Mouse (Mus musculus) thymus, adult 2 months (tissue): ENCODE results near the gene Gpr37. TPM values are rescaled to one million over a fixed set of nuclear protein-coding genes. Genes with fewer than 3 reads are reported as not detected.

Experiments
- DNase-seq: peaks from one replicate; pipeline ENCODE4 v3.0.0; 2021
- H3K27ac ChIP-seq: fragments of 200-500 bp; 2 replicates; pipeline ENCODE4 v1.5.1; 2012; ENCODE audit warnings: low read length, control low read depth; ENCODE audit not compliant: control insufficient read depth, insufficient read depth
- H3K27me3 ChIP-seq: fragments of 200-500 bp; 2 replicates; pipeline ENCODE4 v1.6.1; 2012; ENCODE audit warnings: mild to moderate bottlenecking, low read length, moderate library complexity, mixed read lengths; ENCODE audit not compliant: control insufficient read depth, insufficient read depth
- H3K36me3 ChIP-seq: fragments of 200-500 bp; 2 replicates; pipeline ENCODE4 v1.6.1; 2012; ENCODE audit warnings: mild to moderate bottlenecking, low read length, moderate library complexity; ENCODE audit not compliant: control insufficient read depth, insufficient read depth
- H3K4me1 ChIP-seq: fragments of 200-500 bp; replicated peaks from 2 replicates; pipeline ENCODE4 v1.6.1; 2012; ENCODE audit warnings: low read length; ENCODE audit not compliant: control insufficient read depth, insufficient read depth
- H3K4me3 ChIP-seq: fragments of 200-500 bp; 2 replicates; pipeline ENCODE4 v1.5.1; 2012; ENCODE audit warnings: mild to moderate bottlenecking, low read length, control low read depth, moderate library complexity; ENCODE audit not compliant: control insufficient read depth, insufficient read depth
- CTCF ChIP-seq: fragments of 200-500 bp; IDR thresholded peaks from 2 replicates; pipeline ENCODE4 v1.5.1; 2012; ENCODE audit warnings: mild to moderate bottlenecking, control low read depth, low read length, moderate library complexity, borderline replicate concordance; ENCODE audit not compliant: control insufficient read depth, poor library complexity, insufficient read depth; ENCODE audit errors: extremely low read depth
- POLR2A ChIP-seq: fragments of 200-500 bp; IDR thresholded peaks from 2 replicates; pipeline ENCODE4 v1.6.1; 2012; ENCODE audit warnings: mild to moderate bottlenecking, low read length, control low read depth, moderate library complexity; ENCODE audit not compliant: control insufficient read depth, poor library complexity, insufficient read depth; ENCODE audit errors: extremely low read depth
- WGBS: fragments of 180-500 bp; shearing (Covaris S2); methylation state at CpG from one replicate; pipeline ENCODE4 v1.1.7; 2018; 5-methylcytosine and 5-hydroxymethylcytosine counted together
- polyA plus RNA-seq: library from polyadenylated mRNA; depleted of rRNA; stranded (reverse); fragments of >200 nt; gene quantifications from 2 replicates; pipeline ENCODE4 v1.2.3, GENCODE M21; 2012; rRNA removed

Gene Gpr37
- polyA plus RNA-seq, result 0.03 and 0.05 TPM in 2 replicates

DNA sequence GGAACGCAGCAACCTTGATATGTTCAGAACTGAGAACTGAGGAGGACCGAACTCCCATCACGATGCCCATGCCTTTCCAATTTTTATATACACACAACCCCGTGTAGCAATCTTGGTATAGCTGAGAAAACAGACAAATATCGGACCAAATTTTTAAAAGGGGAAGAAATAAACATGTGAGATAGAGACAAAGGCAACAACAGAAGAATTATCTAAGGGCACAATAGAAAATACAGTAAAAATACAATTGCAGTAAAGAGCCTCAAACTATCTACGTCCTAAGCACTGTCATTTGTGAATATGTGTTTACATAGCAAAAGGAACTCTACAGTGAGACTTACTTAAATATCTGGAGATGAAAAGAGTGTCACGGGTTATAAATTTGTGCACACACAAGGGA is at the start of gene Gpr37:
Gene Gpr37 (minus strand): TSS at position 101 of the 400 bp plus-strand sequence.
- TF ChIP-seq CTCF, result no peak
- TF ChIP-seq POLR2A, result no peak
- no peak within 1 kb of the TSS for H3K4me3 ChIP-seq
- no peaks in the 10 kb centered on the region for H3K4me1 ChIP-seq
- no peak for DNase-seq
- H3K36me3 ChIP-seq, result no peaks in the 10 kb centered on the region
- H3K27ac ChIP-seq, result no peak within 1 kb of the TSS
- 40% methylated on average over 7 of the region's 7 CpGs for WGBS
- no peaks in the 10 kb centered on the region; the same call in 1 of the 2 replicates for H3K27me3 ChIP-seq

DNA sequence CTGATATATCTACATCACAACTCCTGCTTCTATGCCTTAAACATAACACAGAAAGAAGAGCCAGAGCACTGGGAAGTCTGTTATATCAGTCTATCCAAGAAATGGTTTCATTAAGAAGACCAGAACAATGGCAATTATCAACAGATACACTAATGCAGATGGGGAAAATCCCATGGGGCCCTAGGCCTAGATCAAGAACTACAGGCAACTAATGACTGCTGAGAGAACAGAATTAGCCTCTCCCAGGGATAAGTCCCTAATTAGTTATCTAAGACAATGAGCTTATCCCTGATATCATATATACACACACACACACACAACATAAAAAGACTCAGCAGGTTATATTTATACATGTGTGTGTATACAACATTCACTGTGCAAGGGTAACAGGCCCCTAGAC is 46.0 kb upstream of the Gpr37 start:
- Histone ChIP-seq H3K36me3 (no peaks in the 10 kb centered on the region), H3K4me3 (no peak overlapping the region), H3K27ac (no peak overlapping the region), H3K27me3 (no peaks in the 10 kb centered on the region), H3K4me1 (no peaks in the 10 kb centered on the region)
- no peak for DNase-seq
- TF ChIP-seq POLR2A, result no peak
- no peak for TF ChIP-seq CTCF

DNA sequence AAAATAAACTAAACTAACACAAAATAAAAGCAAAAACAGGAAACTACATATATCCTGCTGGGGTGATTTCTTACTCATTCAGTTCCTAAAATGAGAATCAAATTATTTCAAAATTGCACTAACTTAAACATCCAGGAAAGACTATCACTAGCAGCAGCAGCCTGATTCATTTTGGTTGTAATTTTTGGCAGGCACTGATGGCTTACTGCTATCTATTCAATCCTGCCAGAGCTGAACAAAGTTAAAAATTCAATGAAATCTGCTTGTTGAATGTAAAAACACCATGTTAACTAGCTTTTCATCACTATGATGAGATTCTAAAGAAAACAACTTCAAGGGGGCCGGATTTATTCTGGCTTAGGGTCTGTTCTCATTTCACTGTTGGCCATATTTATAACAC is 36.0 kb upstream of the Gpr37 start:
- Histone ChIP-seq H3K27me3 (no peaks in the 10 kb centered on the region), H3K36me3 (no peaks in the 10 kb centered on the region), H3K4me3 (no peak overlapping the region), H3K27ac (no peak overlapping the region), H3K4me1 (no peaks in the 10 kb centered on the region)
- DNase-seq, result no peak
- 92% methylated on average over 1 of the region's 1 CpGs for WGBS
- TF ChIP-seq CTCF (no peak), POLR2A (no peak)

DNA sequence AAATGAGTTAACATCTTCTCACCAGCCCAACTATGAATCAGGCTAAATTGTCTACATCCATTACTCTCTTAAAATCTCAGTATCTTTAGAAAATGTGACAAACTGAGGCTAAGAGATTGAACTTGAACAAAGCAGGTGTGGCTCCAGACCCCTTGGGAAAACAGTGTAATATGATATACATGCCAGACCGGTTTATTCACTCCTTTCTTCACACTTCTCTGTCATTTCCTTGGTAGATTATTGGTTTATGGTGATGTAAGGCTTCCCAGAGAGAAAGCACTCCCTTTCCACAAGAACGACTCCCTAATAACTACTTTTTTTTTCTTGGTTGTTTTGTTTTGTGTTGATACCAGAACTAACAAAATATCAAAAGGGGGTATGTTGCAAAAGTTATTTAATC is 20.1 kb upstream of the Gpr37 start:
- TF ChIP-seq CTCF (no peak), POLR2A (no peak)
- Histone ChIP-seq H3K4me1 (no peaks in the 10 kb centered on the region), H3K27ac (no peak overlapping the region), H3K27me3 (no peaks in the 10 kb centered on the region), H3K4me3 (no peak overlapping the region), H3K36me3 (no peaks in the 10 kb centered on the region)
- DNase-seq, result no peak
- WGBS, result 38% methylated on average over 2 of the region's 2 CpGs

DNA sequence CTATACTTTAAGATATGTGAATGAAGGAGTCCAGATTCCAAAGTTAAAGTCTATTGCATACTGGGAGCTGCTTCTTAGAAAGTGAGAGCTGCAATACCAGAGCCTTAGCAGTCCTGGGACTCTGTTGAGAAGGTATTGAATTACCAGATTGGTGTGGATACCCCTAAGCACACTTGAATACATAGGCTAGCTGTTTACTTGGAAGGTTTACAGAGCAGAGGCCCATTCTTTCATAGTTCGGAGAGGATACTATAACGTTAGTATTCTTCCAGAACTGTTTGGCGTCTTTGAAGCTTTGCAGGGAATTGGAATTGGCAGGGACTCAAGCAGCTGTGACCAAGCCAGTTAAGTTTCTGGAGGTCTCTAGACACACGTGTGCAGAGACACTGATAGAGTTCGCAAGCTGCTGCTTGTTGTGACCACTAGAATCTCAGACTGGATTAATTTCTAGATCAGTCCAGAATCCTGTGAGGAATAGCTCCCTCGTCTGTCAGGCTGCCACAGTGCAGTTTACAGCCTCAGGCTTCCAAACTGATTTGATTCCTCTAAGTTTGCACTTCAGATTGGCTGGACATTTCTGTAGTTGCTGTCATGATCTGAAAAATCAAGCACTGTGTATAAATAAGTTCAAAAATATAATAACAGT is 18.8 kb upstream of the Gpr37 start:
- no peak for DNase-seq

DNA sequence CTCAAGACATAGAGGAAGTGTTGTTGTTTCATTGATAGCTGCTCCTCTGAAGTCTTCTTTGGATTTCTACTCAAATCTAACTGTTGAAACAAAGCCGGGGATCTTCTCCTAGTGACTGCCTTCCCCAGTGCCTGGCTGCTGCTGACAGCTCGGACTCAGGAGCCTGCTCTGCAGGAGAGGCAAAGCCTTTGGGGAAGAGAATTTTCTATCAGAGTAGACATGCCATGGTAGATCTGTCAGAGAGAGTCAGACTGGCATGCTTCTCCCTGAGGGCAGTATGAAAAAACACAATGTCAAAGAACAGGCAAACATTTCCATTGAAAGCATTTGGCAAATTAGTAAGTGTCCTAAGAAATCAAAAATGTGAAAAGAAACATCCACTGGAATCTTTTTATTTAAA is 9.4 kb upstream of the Gpr37 start:
- DNase-seq, result no peak
- Histone ChIP-seq H3K4me1 (no peaks in the 10 kb centered on the region), H3K27ac (no peak overlapping the region), H3K27me3 (no peaks in the 10 kb centered on the region), H3K36me3 (no peaks in the 10 kb centered on the region), H3K4me3 (no peak overlapping the region)
- 65% methylated on average over 2 of the region's 2 CpGs for WGBS
- TF ChIP-seq POLR2A, result no peak
- no peak for TF ChIP-seq CTCF

More for the DNA sequence above, 18.8 kb upstream of the Gpr37 start:
- no peak overlapping the region for H3K27ac ChIP-seq
- no peak overlapping the region for H3K4me3 ChIP-seq
- no peak for TF ChIP-seq POLR2A
- no peak for TF ChIP-seq CTCF
- no peaks in the 10 kb centered on the region for H3K4me1 ChIP-seq
- H3K36me3 ChIP-seq, result no peaks in the 10 kb centered on the region
- WGBS, result 67% methylated on average over 6 of the region's 6 CpGs
- H3K27me3 ChIP-seq, result no peaks in the 10 kb centered on the region

DNA sequence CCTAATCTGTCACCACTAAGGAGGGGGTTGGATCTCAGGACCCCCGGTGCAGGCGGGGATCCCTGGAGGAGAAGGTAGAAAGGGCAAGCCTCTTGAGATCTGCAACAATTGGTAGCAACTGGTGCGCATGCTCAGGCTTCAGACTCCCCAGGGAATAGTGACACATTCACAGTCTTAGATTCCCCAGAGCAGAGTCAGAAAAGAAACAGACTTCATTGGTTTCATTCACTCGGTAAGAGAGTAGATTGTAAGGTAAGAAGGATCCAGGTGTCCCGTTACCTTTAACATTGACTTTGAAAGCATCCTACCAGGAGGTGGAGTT is 284 bp downstream of the Gpr37 start:
- H3K4me3 ChIP-seq, result no peak overlapping the region
- 6% methylated on average over 5 of the region's 5 CpGs for WGBS
- TF ChIP-seq CTCF (no peak), POLR2A (no peak)
- no peak for DNase-seq
- no peaks in the 10 kb centered on the region; the same call in 1 of the 2 replicates for H3K27me3 ChIP-seq
- no peaks in the 10 kb centered on the region for H3K36me3 ChIP-seq
- no peaks in the 10 kb centered on the region for H3K4me1 ChIP-seq
- H3K27ac ChIP-seq, result no peak overlapping the region
